Mouse (Mus musculus) testis, adult 2 months (tissue): ENCODE measurements around the gene Lars2. TPM values are rescaled to one million over a fixed set of nuclear protein-coding genes. Genes with fewer than 3 reads are reported as not detected.
"Not testable (repeated sequence)": the region's sequence is repeated elsewhere in the genome, so short reads cannot be mapped to it uniquely, and the experiment has no call there.

Experiments used
- H3K27ac ChIP-seq: fragments of 200-500 bp; 2 replicates; pipeline ENCODE4 v1.5.1; 2012; ENCODE audit warnings: low read depth, low read length; ENCODE audit not compliant: control insufficient read depth, insufficient read depth
- H3K27me3 ChIP-seq: fragments of 200-500 bp; 2 replicates; pipeline ENCODE4 v1.6.1; 2012; ENCODE audit warnings: mild to moderate bottlenecking, low read length, moderate library complexity; ENCODE audit not compliant: control insufficient read depth, insufficient read depth
- H3K36me3 ChIP-seq: fragments of 200-500 bp; 2 replicates; pipeline ENCODE4 v1.6.1; 2012; ENCODE audit warnings: mild to moderate bottlenecking, low read length; ENCODE audit not compliant: control insufficient read depth, insufficient read depth
- H3K4me1 ChIP-seq: fragments of 200-500 bp; 2 replicates; pipeline ENCODE4 v1.6.1; 2012; ENCODE audit warnings: low read length; ENCODE audit not compliant: control insufficient read depth, insufficient read depth
- H3K4me3 ChIP-seq: fragments of 200-500 bp; 2 replicates; pipeline ENCODE4 v1.5.1; 2012; ENCODE audit warnings: low read depth, mild to moderate bottlenecking, low read length, moderate library complexity, mixed read lengths; ENCODE audit not compliant: control insufficient read depth
- CTCF ChIP-seq: fragments of 200-500 bp; IDR thresholded peaks from 2 replicates; pipeline ENCODE4 v1.5.1; 2012; ENCODE audit warnings: low read depth, mild to moderate bottlenecking, inconsistent platforms, low read length, moderate library complexity; ENCODE audit not compliant: control insufficient read depth, insufficient read depth, insufficient replicate concordance
- POLR2A ChIP-seq: fragments of 200-500 bp; IDR thresholded peaks from 2 replicates; pipeline ENCODE4 v1.6.1; 2012; ENCODE audit warnings: low read depth, mild to moderate bottlenecking, inconsistent platforms, low read length, moderate library complexity; ENCODE audit not compliant: control insufficient read depth
- polyA plus RNA-seq: library from polyadenylated mRNA; depleted of rRNA; stranded (reverse); fragments of >200 nt; gene quantifications from 2 replicates; pipeline ENCODE4 v1.2.3, GENCODE M21; 2012

Lars2 gene
- polyA plus RNA-seq, 1 experiment: 685 TPM

- Histone ChIP-seq H3K27me3 (no peaks in the 10 kb centered on the region), H3K27ac (no peak overlapping the region), H3K36me3 (no peaks in the 10 kb centered on the region), H3K4me3 (no peak overlapping the region), H3K4me1 (no peaks in the 10 kb centered on the region)
- no peak for TF ChIP-seq POLR2A
- TF ChIP-seq CTCF: no peak
Measured at GRCm38 (mm10) chr9:123384696-123385095, 18.0 kb downstream of the Lars2 start.

- H3K4me3 ChIP-seq: no peak overlapping the region
- H3K27ac ChIP-seq: no peak overlapping the region
- H3K27me3 ChIP-seq: no peaks in the 10 kb centered on the region
- TF ChIP-seq POLR2A (no peak), CTCF (no peak)
- H3K4me1 ChIP-seq: no peaks in the 10 kb centered on the region
- H3K36me3 ChIP-seq: no peaks in the 10 kb centered on the region
Measured at GRCm38 (mm10) chr9:123385352-123386198, 18.8 kb downstream of the Lars2 start.

- no peak for TF ChIP-seq POLR2A
- no peak for TF ChIP-seq CTCF
- Histone ChIP-seq H3K4me3 (no peak overlapping the region), H3K27ac (no peak overlapping the region), H3K4me1 (no peaks in the 10 kb centered on the region), H3K27me3 (no peaks in the 10 kb centered on the region), H3K36me3 (no peaks in the 10 kb centered on the region)
Measured at GRCm38 (mm10) chr9:123386347-123386746, 19.6 kb downstream of the Lars2 start.

GRCm38 (mm10) chr9:123388087-123389007 is 21.6 kb downstream of the Lars2 start:
- not testable (repeated sequence) for H3K27ac ChIP-seq, H3K4me1 ChIP-seq, H3K27me3 ChIP-seq, H3K4me3 ChIP-seq, H3K36me3 ChIP-seq

- Histone ChIP-seq H3K27me3 (no peaks in the 10 kb centered on the region), H3K36me3 (no peaks in the 10 kb centered on the region), H3K27ac (no peak overlapping the region), H3K4me1 (no peaks in the 10 kb centered on the region), H3K4me3 (no peak overlapping the region)
- TF ChIP-seq CTCF (no peak), POLR2A (no peak)
Measured at GRCm38 (mm10) chr9:123391140-123391849, 24.6 kb downstream of the Lars2 start.

- TF ChIP-seq CTCF (no peak), POLR2A (no peak)
- no peak overlapping the region for H3K27ac ChIP-seq
- no peaks in the 10 kb centered on the region for H3K36me3 ChIP-seq
- H3K4me3 ChIP-seq: no peak overlapping the region
- H3K27me3 ChIP-seq: no peaks in the 10 kb centered on the region
- no peaks in the 10 kb centered on the region for H3K4me1 ChIP-seq
Measured at GRCm38 (mm10) chr9:123394856-123395255, 28.1 kb downstream of the Lars2 start.

- Histone ChIP-seq H3K36me3 (no peaks in the 10 kb centered on the region), H3K4me1 (no peaks in the 10 kb centered on the region), H3K27me3 (no peaks in the 10 kb centered on the region), H3K27ac (no peak overlapping the region), H3K4me3 (no peak overlapping the region)
- no peak for TF ChIP-seq CTCF
- no peak for TF ChIP-seq POLR2A
Measured at GRCm38 (mm10) chr9:123397701-123398100, 31.0 kb downstream of the Lars2 start.
